Mouse (Mus musculus) testis, adult 2 months (tissue): Measurements from ENCODE around the gene Cdh23. TPM values are rescaled to one million over a fixed set of nuclear protein-coding genes. Genes with fewer than 3 reads are reported as not detected.

ENCODE experiments used
- H3K27ac ChIP-seq: fragments of 200-500 bp; 2 replicates; pipeline ENCODE4 v1.5.1; 2012; ENCODE audit warnings: low read depth, low read length; ENCODE audit not compliant: control insufficient read depth, insufficient read depth
- H3K27me3 ChIP-seq: fragments of 200-500 bp; 2 replicates; pipeline ENCODE4 v1.6.1; 2012; ENCODE audit warnings: mild to moderate bottlenecking, low read length, moderate library complexity; ENCODE audit not compliant: control insufficient read depth, insufficient read depth
- H3K36me3 ChIP-seq: fragments of 200-500 bp; 2 replicates; pipeline ENCODE4 v1.6.1; 2012; ENCODE audit warnings: mild to moderate bottlenecking, low read length; ENCODE audit not compliant: control insufficient read depth, insufficient read depth
- H3K4me1 ChIP-seq: fragments of 200-500 bp; 2 replicates; pipeline ENCODE4 v1.6.1; 2012; ENCODE audit warnings: low read length; ENCODE audit not compliant: control insufficient read depth, insufficient read depth
- H3K4me3 ChIP-seq: fragments of 200-500 bp; 2 replicates; pipeline ENCODE4 v1.5.1; 2012; ENCODE audit warnings: low read depth, mild to moderate bottlenecking, low read length, moderate library complexity, mixed read lengths; ENCODE audit not compliant: control insufficient read depth
- CTCF ChIP-seq: fragments of 200-500 bp; IDR thresholded peaks from 2 replicates; pipeline ENCODE4 v1.5.1; 2012; ENCODE audit warnings: low read depth, mild to moderate bottlenecking, inconsistent platforms, low read length, moderate library complexity; ENCODE audit not compliant: control insufficient read depth, insufficient read depth, insufficient replicate concordance
- POLR2A ChIP-seq: fragments of 200-500 bp; IDR thresholded peaks from 2 replicates; pipeline ENCODE4 v1.6.1; 2012; ENCODE audit warnings: low read depth, mild to moderate bottlenecking, inconsistent platforms, low read length, moderate library complexity; ENCODE audit not compliant: control insufficient read depth
- polyA plus RNA-seq: library from polyadenylated mRNA; depleted of rRNA; stranded (reverse); fragments of >200 nt; gene quantifications from 2 replicates; pipeline ENCODE4 v1.2.3, GENCODE M21; 2012

Gene Cdh23
- polyA plus RNA-seq, 1 experiment = 34.4 TPM

DNA sequence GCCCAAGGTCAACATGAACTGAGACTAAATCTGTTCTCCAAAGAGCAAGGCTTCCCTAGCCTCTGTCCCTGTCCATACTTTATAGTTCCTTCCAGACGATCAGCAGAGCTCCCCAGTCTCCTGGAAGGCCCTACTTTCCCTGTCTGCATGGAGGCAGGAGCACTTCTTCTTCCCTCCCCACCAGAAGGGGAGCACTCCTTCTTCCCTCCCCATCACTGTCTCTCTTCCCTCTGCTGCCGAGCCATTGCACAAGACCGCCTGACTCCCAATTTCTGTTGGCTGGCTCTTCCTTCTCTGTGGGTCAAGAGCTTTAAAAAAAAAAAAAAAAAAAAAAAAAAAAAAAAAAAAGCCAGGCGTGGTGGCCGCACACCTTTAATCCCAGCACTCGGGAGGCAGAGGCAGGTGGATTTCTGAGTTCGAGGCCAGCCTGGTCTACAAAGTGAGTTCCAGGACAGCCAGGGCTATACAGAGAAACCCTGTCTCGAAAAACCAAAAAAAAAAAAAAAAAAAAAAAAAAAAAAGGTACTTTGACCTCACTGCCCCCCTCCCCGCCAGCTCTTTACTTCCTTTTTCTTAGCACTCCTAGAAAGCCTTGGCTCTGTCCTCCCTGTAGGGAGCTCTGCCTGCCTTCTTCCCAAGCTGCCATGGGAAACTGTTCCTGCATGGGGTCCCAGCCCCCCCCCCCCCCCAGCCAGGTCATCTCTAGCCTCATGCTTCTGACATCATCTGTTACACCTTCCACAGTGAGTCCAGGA is 41.8 kb upstream of the Cdh23 start:
- no peak for TF ChIP-seq POLR2A
- TF ChIP-seq CTCF = no peak

DNA sequence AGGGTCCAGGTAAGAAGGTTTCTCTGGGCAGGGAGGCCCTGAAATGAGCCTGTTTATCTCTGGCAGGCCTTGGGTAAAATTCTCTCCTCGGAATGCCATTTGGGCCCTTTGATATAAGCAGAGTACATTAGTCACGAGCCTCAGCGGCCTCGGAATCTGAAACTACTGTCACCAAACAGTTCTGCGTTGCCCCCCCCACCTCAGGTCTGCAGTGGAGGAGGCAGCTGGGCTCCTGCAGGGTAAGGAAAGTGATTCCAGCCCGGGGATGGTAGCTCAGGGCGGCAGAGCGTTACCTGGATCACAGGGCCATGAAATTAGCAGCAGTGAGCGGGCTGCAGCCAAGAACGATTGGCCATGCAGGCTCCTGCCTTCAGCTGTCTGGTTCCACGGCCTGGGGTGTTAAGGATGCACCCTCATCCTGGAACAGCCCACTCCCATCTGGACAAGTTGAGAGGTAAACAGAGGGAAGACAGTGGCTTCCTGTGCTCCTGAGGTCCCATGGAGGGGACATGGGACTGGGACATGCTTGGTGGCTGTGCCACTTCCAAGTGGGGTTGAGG is 41.0 kb upstream of the Cdh23 start:
- Histone ChIP-seq H3K27ac (no peak overlapping the region), H3K27me3 (no peaks in the 10 kb centered on the region), H3K4me1 (no peaks in the 10 kb centered on the region), H3K36me3 (no peaks in the 10 kb centered on the region), H3K4me3 (no peak overlapping the region)
- TF ChIP-seq POLR2A = no peak
- TF ChIP-seq CTCF = no peak

More for the DNA sequence above, 41.8 kb upstream of the Cdh23 start:
- Histone ChIP-seq H3K4me3 (no peak overlapping the region), H3K27ac (no peak overlapping the region), H3K4me1 (no peaks in the 10 kb centered on the region), H3K27me3 (no peaks in the 10 kb centered on the region), H3K36me3 (no peaks in the 10 kb centered on the region)

DNA sequence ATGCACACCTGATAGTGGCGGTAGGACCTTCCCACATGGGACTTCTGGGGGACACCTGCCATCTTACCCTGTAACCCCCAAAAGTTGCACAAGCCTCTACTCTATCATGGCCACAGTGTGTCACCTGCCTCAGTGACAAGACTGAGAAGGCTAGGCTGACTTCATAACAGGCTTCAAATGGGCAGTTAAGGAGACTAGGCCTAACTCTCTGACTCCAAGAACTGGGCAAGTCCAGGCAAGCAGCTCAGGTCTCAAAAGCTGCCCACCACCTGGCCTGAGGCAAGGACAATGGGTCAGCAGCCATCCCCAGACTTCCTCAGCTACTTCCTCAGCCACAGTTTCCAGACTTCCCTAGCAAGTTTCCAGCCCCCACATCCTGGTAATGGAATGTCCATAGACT is 39.4 kb upstream of the Cdh23 start:
- no peak for TF ChIP-seq POLR2A
- no peak for TF ChIP-seq CTCF
- no peaks in the 10 kb centered on the region for H3K27me3 ChIP-seq
- no peaks in the 10 kb centered on the region for H3K4me1 ChIP-seq
- no peak overlapping the region for H3K27ac ChIP-seq
- no peak overlapping the region for H3K4me3 ChIP-seq
- no peaks in the 10 kb centered on the region for H3K36me3 ChIP-seq

DNA sequence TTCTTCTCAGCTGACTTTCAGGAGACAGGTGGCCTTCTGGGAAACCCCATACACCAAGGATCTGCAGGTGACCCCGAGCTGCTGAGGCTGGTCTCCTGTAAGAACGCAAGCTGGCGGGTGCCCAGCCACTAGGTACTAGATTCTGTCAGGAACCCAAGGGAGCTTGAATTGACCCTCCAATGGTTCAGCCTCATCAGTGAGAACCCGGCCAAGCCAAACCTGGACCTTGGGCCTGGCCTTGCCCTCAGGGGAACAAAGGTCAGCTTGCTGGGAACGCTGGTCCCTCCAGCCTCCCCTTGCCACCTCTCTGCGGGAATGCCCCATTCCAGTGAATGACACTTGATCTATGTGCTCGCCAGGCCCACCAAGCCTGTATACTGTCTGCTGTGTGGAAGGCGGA is 37.2 kb upstream of the Cdh23 start:
- TF ChIP-seq POLR2A = no peak
- no peak for TF ChIP-seq CTCF
- Histone ChIP-seq H3K4me1 (no peaks in the 10 kb centered on the region), H3K36me3 (no peaks in the 10 kb centered on the region), H3K27me3 (no peaks in the 10 kb centered on the region), H3K4me3 (no peak overlapping the region), H3K27ac (no peak overlapping the region)

DNA sequence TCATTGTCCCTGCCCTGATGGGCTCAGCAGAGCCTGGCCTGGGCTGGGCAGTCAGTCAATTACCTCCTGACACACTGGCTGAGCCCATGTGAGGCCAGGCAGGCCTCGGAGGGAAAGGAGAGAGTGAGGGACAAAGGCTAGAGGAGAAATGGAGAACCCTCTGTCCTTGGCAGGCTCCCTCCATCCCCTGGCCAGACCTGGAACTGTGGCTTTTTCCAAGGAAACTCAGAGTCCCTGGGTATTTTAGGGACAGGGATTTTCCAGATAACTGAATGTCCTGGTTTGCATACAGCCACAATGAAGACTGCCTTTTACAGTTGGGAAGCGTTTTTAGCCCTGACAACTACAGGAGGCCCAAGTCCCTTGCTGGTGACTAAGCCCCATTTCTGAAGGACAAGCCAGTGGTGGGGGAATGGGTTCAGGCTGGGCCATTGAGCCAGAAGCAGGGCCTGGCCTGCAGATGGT is 36.1 kb upstream of the Cdh23 start:
- Histone ChIP-seq H3K4me3 (no peak overlapping the region), H3K4me1 (no peaks in the 10 kb centered on the region), H3K36me3 (no peaks in the 10 kb centered on the region), H3K27me3 (no peaks in the 10 kb centered on the region), H3K27ac (no peak overlapping the region)
- no peak for TF ChIP-seq POLR2A
- TF ChIP-seq CTCF = no peak

DNA sequence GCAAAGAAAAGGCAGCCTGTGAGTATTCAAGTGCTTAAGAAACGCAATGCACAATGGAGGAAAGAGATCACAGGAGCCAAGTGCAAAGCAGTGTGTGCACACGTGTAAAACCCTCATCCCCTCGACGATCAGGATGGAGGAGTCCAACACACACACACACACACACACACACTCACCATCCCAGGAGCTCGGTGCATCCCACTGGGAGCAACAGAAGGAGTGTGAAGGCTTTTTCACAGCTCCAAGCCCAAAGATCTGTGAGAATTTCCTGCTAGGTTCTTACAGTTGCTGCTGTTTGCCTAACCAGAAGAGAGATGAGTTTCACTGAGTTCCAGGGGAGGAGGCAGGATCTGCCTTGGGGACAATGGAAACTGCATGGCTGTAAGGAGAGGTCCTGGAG is 35.5 kb upstream of the Cdh23 start:
- TF ChIP-seq POLR2A = no peak
- no peak for TF ChIP-seq CTCF
- H3K4me3 ChIP-seq = no peak overlapping the region
- H3K27me3 ChIP-seq = no peaks in the 10 kb centered on the region
- no peaks in the 10 kb centered on the region for H3K36me3 ChIP-seq
- H3K4me1 ChIP-seq = no peaks in the 10 kb centered on the region
- H3K27ac ChIP-seq = no peak overlapping the region

DNA sequence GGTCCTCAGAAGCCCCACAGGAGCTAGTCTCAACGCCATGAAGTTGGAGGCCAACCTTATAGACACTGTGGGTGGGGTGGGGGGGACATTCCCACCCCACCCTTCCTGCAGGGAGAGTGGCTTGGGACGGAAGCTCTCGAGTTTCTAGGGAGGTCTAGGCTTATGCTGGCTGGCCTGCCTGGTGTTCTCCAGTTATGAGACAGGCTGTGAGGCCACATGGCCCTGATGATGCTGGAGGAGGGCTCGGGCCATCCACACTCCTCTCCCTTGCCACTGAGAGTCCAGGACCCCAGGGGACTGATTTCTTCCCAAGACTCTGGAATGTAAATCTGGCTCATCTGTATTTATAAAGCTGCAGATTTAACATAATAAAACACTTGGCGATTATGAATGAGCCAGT is 31.0 kb upstream of the Cdh23 start:
- no peaks in the 10 kb centered on the region for H3K27me3 ChIP-seq

More for the DNA sequence above, 31.0 kb upstream of the Cdh23 start:
- Histone ChIP-seq H3K36me3 (no peaks in the 10 kb centered on the region), H3K27ac (no peak overlapping the region), H3K4me3 (no peak overlapping the region), H3K4me1 (no peaks in the 10 kb centered on the region)
- TF ChIP-seq POLR2A = no peak
- TF ChIP-seq CTCF = no peak
